Mouse (Mus musculus) urinary bladder, postnatal 0 days (tissue): Measurements from ENCODE around the gene Blvrb. TPM values are rescaled to one million over a fixed set of nuclear protein-coding genes. Genes with fewer than 3 reads are reported as not detected.

Source experiments
- polyA plus RNA-seq: library from polyadenylated mRNA; unstranded; fragments of >200 nt; fragmentation: Nextera tagmentation; extraction: Ambion mirVana; gene quantifications from 2 replicates; pipeline ENCODE4 v1.2.1, GENCODE M21; 2015

Blvrb gene
- 50.0 and 67.3 TPM in 2 replicates for polyA plus RNA-seq

GRCm38 (mm10) chr7:27447419-27448286 is at the start of gene Blvrb, which contains the start of gene Sptbn4:
Gene Blvrb, plus strand, starts transcription at chr7:27447978.
Gene Sptbn4, minus strand, starts transcription at chr7:27447686.

GRCm38 (mm10) chr7:27473156-27473834 is 25.5 kb downstream of the Blvrb start, which contains the start of gene Sertad3:
Gene Sertad3, plus strand, starts transcription at chr7:27473768.

GRCm38 (mm10) chr7:27486770-27487697 is 39.3 kb downstream of the Blvrb start, which contains the start of gene Sertad1:
Gene Sertad1, plus strand, starts transcription at chr7:27486910.

GRCm38 (mm10) chr7:27499036-27499435 is 51.3 kb downstream of the Blvrb start, which contains the start of gene Prx:
Gene Prx, plus strand, starts transcription at chr7:27499324.

Other genes starting within 250 kb of the Blvrb start
- 3.4 and 3.6 TPM in 2 replicates for gene Itpkc, start 219.3 kb upstream of the Blvrb start, polyA plus RNA-seq
- 13.0 and 14.1 TPM in 2 replicates for gene Coq8b, start 215.0 kb upstream of the Blvrb start, polyA plus RNA-seq
- 21.1 and 22.5 TPM in 2 replicates for gene Numbl, start 189.5 kb upstream of the Blvrb start, polyA plus RNA-seq
- 100 and 115 TPM in 2 replicates for gene Ltbp4, start 110.3 kb upstream of the Blvrb start, polyA plus RNA-seq
- gene Shkbp1, start 92.0 kb upstream of the Blvrb start, polyA plus RNA-seq: 26.1 and 28.3 TPM in 2 replicates
- gene Gm20479, start 90.6 kb upstream of the Blvrb start, polyA plus RNA-seq: 0.51 and 1.5 TPM in 2 replicates
- gene Sptbn4, start 292 bp upstream of the Blvrb start, polyA plus RNA-seq: 0.37 and 0.46 TPM in 2 replicates
- gene Sertad3, start 25.8 kb downstream of the Blvrb start, polyA plus RNA-seq: 19.5 and 22.0 TPM in 2 replicates
- gene Sertad1, start 38.9 kb downstream of the Blvrb start, polyA plus RNA-seq: 53.6 and 59.8 TPM in 2 replicates
- 4.2 and 5.3 TPM in 2 replicates for gene Prx, start 51.3 kb downstream of the Blvrb start, polyA plus RNA-seq
- 0.75 and 0.76 TPM in 2 replicates for gene Hipk4, start 75.3 kb downstream of the Blvrb start, polyA plus RNA-seq
- 61.5 and 71.4 TPM in 2 replicates for gene Pld3, start 105.2 kb downstream of the Blvrb start, polyA plus RNA-seq
- 10.5 and 11.2 TPM in 2 replicates for gene 2310022A10Rik, start 105.3 kb downstream of the Blvrb start, polyA plus RNA-seq
- gene Akt2, start 143.6 kb downstream of the Blvrb start, polyA plus RNA-seq: 53.6 and 57.1 TPM in 2 replicates
- 0.19 TPM in 1 of 2 replicates, not detected in the other for gene Ttc9b, start 205.9 kb downstream of the Blvrb start, polyA plus RNA-seq
- 5.2 and 6.4 TPM in 2 replicates for gene Map3k10, start 226.6 kb downstream of the Blvrb start, polyA plus RNA-seq
- 2.1 and 3.1 TPM in 2 replicates for gene Zfp607b, start 241.4 kb downstream of the Blvrb start, polyA plus RNA-seq